Mouse (Mus musculus): Measurements from ENCODE around the gene Ppp1r7. TPM values are rescaled to one million over a fixed set of nuclear protein-coding genes. Genes with fewer than 3 reads are reported as not detected.
"Not testable (repeated sequence)": the region's sequence is repeated elsewhere in the genome, so short reads cannot be mapped to it uniquely, and the experiment has no call there.

Gene Ppp1r7
- 22.4 and 23.4 TPM in 2 replicates for polyA plus RNA-seq (2012; rRNA removed)

GRCm38 (mm10) chr1:93342648-93343503 is at the start of gene Ppp1r7, which contains the start of gene Pask:
Gene Ppp1r7, plus strand, starts transcription at chr1:93342854.
Gene Pask, minus strand, starts transcription at chr1:93343482.
- Histone ChIP-seq H3K4me1 (ENCODE audit: control insufficient read depth, insufficient read depth, low read length) (peaks cover 6% of the 10 kb centered on the region; the same call in 1 of the 2 replicates), H3K4me3 (replicated peaks; ENCODE audit: insufficient read depth, low read depth, low read length) (peak within 1 kb of the TSS; percentile 94), H3K27ac (ENCODE audit: insufficient read depth, low read length) (0 out of 2 replicates have a peak within 1 kb of the TSS, but pooled peaks have one; percentile 6), H3K27me3 (ENCODE audit: control insufficient read depth, insufficient read depth, low read length) (no peaks in the 10 kb centered on the region)
- peak; percentile 94 to 97 for DNase-seq
- under 1% methylated on average over 63 of the region's 63 CpGs for WGBS
- no peak for TF ChIP-seq POLR2A (IDR thresholded peaks at IDR 0.05; ENCODE audit: borderline replicate concordance, insufficient read depth, low read length)
- TF ChIP-seq CTCF (IDR thresholded peaks at IDR 0.05; ENCODE audit: borderline replicate concordance, insufficient read depth, low read depth, low read length): no peak

GRCm38 (mm10) chr1:93294491-93294890 is 48.2 kb upstream of the Ppp1r7 start:
- DNase-seq; H3K4me3 ChIP-seq (replicated peaks; ENCODE audit: insufficient read depth, low read depth, low read length); H3K27ac ChIP-seq (ENCODE audit: insufficient read depth, low read length); H3K27me3 ChIP-seq (ENCODE audit: control insufficient read depth, insufficient read depth, low read length); H3K4me1 ChIP-seq (ENCODE audit: control insufficient read depth, insufficient read depth, low read length): not testable (repeated sequence)
- 94% methylated on average over 3 of the region's 3 CpGs for WGBS

- TF ChIP-seq POLR2A (IDR thresholded peaks at IDR 0.05; ENCODE audit: borderline replicate concordance, insufficient read depth, low read length) (no peak), CTCF (IDR thresholded peaks at IDR 0.05; ENCODE audit: borderline replicate concordance, insufficient read depth, low read depth, low read length) (no peak)
- no peak overlapping the region for H3K27ac ChIP-seq (ENCODE audit: insufficient read depth, low read length)
- no peak for DNase-seq
- no peak overlapping the region for H3K4me3 ChIP-seq (replicated peaks; ENCODE audit: insufficient read depth, low read depth, low read length)
- no peaks in the 10 kb centered on the region for H3K27me3 ChIP-seq (ENCODE audit: control insufficient read depth, insufficient read depth, low read length)
- WGBS: 84% methylated on average over 4 of the region's 4 CpGs
- peaks cover 3% of the 10 kb centered on the region; the same call in 1 of the 2 replicates for H3K4me1 ChIP-seq (ENCODE audit: control insufficient read depth, insufficient read depth, low read length)
Measured at GRCm38 (mm10) chr1:93299791-93300190, 42.9 kb upstream of the Ppp1r7 start.

GRCm38 (mm10) chr1:93300578-93300977 is 42.1 kb upstream of the Ppp1r7 start:
- Histone ChIP-seq H3K4me3 (replicated peaks; ENCODE audit: insufficient read depth, low read depth, low read length) (no peak overlapping the region), H3K4me1 (ENCODE audit: control insufficient read depth, insufficient read depth, low read length) (peaks cover 3% of the 10 kb centered on the region; the same call in 1 of the 2 replicates), H3K27me3 (ENCODE audit: control insufficient read depth, insufficient read depth, low read length) (no peaks in the 10 kb centered on the region), H3K27ac (ENCODE audit: insufficient read depth, low read length) (no peak overlapping the region)
- DNase-seq: no peak
- 34% methylated on average over 3 of the region's 3 CpGs for WGBS
- TF ChIP-seq POLR2A (IDR thresholded peaks at IDR 0.05; ENCODE audit: borderline replicate concordance, insufficient read depth, low read length) (no peak), CTCF (IDR thresholded peaks at IDR 0.05; ENCODE audit: borderline replicate concordance, insufficient read depth, low read depth, low read length) (no peak)

- Histone ChIP-seq H3K4me3 (replicated peaks; ENCODE audit: insufficient read depth, low read depth, low read length) (peak within 1 kb of the TSS; percentile 66), H3K4me1 (ENCODE audit: control insufficient read depth, insufficient read depth, low read length) (peaks cover under 1% of the 10 kb centered on the region; the same call in 1 of the 2 replicates), H3K27me3 (ENCODE audit: control insufficient read depth, insufficient read depth, low read length) (no peaks in the 10 kb centered on the region), H3K27ac (ENCODE audit: insufficient read depth, low read length) (peak within 1 kb of the TSS; percentile 41; the same call in 1 of the 2 replicates)
- 3% methylated on average over 36 of the region's 36 CpGs for WGBS
- peak; percentile 86 to 87 for DNase-seq
- TF ChIP-seq POLR2A (IDR thresholded peaks at IDR 0.05; ENCODE audit: borderline replicate concordance, insufficient read depth, low read length) (peak; percentile 68), CTCF (IDR thresholded peaks at IDR 0.05; ENCODE audit: borderline replicate concordance, insufficient read depth, low read depth, low read length) (no peak)
Measured at GRCm38 (mm10) chr1:93305581-93306337, 36.9 kb upstream of the Ppp1r7 start, which contains the start of gene Mterf4. Gene Mterf4, minus strand, starts transcription at chr1:93305915.

GRCm38 (mm10) chr1:93323973-93324372 is 18.7 kb upstream of the Ppp1r7 start:
- WGBS: 91% methylated on average over 6 of the region's 6 CpGs
- Histone ChIP-seq H3K27ac (ENCODE audit: insufficient read depth, low read length) (no peak overlapping the region), H3K27me3 (ENCODE audit: control insufficient read depth, insufficient read depth, low read length) (no peaks in the 10 kb centered on the region), H3K4me1 (ENCODE audit: control insufficient read depth, insufficient read depth, low read length) (no peaks in the 10 kb centered on the region), H3K4me3 (replicated peaks; ENCODE audit: insufficient read depth, low read depth, low read length) (no peak overlapping the region)
- DNase-seq: no peak
- TF ChIP-seq CTCF (IDR thresholded peaks at IDR 0.05; ENCODE audit: borderline replicate concordance, insufficient read depth, low read depth, low read length) (no peak), POLR2A (IDR thresholded peaks at IDR 0.05; ENCODE audit: borderline replicate concordance, insufficient read depth, low read length) (no peak)

GRCm38 (mm10) chr1:93326446-93326845 is 16.2 kb upstream of the Ppp1r7 start:
- no peaks in the 10 kb centered on the region for H3K27me3 ChIP-seq (ENCODE audit: control insufficient read depth, insufficient read depth, low read length)
- no peaks in the 10 kb centered on the region for H3K4me1 ChIP-seq (ENCODE audit: control insufficient read depth, insufficient read depth, low read length)
- H3K4me3 ChIP-seq (replicated peaks; ENCODE audit: insufficient read depth, low read depth, low read length): no peak overlapping the region
- 86% methylated on average over 3 of the region's 3 CpGs for WGBS
- no peak for TF ChIP-seq CTCF (IDR thresholded peaks at IDR 0.05; ENCODE audit: borderline replicate concordance, insufficient read depth, low read depth, low read length)
- no peak for TF ChIP-seq POLR2A (IDR thresholded peaks at IDR 0.05; ENCODE audit: borderline replicate concordance, insufficient read depth, low read length)
- H3K27ac ChIP-seq (ENCODE audit: insufficient read depth, low read length): no peak overlapping the region
- no peak for DNase-seq

All from cerebellum, adult 2 months (tissue).